Mouse (Mus musculus): ENCODE measurements at regions not wholly inside any gene's neighbourhood (a gene's known extent, or its start where the extent isn't known, plus 50 kb on each side); places are given as distances from the start of the nearest gene placed in this dataset.

GRCm38 (mm10) chr4:101366905-101367679 is 52.0 kb upstream of the Ak4 start:
- in situ Hi-C loops (cut with MboI, MseI) = loop anchor here (25.0 kb wide), 1 partner anchor 1145 kb away; no protein-coding TSS in a partner anchor

GRCm38 (mm10) chr4:101365299-101365698 is 53.8 kb upstream of the Ak4 start:
- in situ Hi-C loops (cut with MboI, MseI) = loop anchor here (25.0 kb wide), 1 partner anchor 1147 kb away; no protein-coding TSS in a partner anchor

DNA sequence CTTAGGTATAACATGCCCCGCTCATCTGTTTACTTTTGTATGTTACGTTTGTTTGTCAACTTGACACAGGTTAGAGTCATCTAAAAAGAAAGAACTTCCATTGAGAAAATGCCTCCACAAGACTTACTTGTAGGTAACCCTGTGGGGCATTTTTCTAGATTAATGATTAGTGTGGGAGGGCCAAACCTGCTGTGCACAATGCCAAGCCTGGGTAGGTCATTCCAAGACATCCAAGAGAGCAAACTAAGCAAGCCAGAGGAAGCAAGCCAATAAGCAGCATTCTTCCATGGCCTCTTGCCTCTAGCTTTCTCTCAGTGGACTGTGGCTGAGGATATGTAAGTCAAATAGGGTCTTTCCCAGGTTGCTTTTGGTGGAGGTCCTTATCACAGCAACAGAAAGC is 54.4 kb upstream of the Ak4 start:
- in situ Hi-C loops (cut with MboI, MseI) = loop anchor here (25.0 kb wide), 1 partner anchor 1148 kb away; no protein-coding TSS in a partner anchor

DNA sequence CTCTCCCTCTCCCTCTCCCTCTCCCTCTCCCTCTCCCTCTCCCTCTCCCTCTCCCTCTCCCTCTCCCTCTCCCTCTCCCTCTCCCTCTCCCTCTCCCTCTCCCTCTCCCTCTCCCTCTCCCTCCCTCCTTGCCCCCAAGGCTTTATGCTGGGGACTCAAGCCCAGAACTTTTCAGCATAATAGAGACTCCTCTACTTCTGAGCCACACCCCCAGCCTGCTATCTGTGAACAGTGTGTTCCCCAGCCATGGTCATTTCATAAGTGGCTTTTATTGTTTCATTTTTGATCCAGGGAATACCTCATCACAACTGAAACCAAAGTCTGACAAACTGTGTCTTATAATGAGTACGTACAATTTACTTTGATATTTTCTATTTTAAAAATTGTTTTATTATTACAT is 55.8 kb upstream of the Ak4 start:
- in situ Hi-C loops (cut with MboI, MseI) = loop anchor here (25.0 kb wide), 1 partner anchor 1149 kb away; no protein-coding TSS in a partner anchor

GRCm38 (mm10) chr4:101361779-101362178 is 57.3 kb upstream of the Ak4 start:
- in situ Hi-C loops (cut with MboI, MseI) = loop anchor here (25.0 kb wide), 1 partner anchor 1151 kb away; no protein-coding TSS in a partner anchor

DNA sequence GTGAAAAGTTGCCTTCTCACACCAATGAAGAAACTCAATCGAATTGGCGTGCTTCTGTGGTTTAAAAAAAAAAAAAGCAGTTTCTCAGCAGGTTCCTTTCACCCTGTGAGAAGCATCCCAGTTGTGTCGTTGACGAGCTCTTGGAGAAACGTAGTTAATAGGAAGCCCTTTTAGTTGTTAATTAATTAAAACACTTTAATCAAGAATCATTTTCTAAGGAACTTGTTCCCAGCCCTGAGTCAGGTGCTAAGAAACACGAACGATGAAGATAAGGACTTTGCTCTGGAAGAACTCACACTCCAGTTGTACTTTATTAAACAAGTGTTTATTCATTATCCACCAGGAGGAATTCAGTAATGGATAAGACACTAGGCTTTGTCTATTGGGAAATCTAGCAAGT is 58.8 kb upstream of the Ak4 start:
- in situ Hi-C loops (cut with MboI, MseI) = loop anchor here (25.0 kb wide), 1 partner anchor 1152 kb away; no protein-coding TSS in a partner anchor

GRCm38 (mm10) chr4:101359119-101359518 is 60.0 kb upstream of the Ak4 start:
- in situ Hi-C loops (cut with MboI, MseI) = loop anchor here (25.0 kb wide), 1 partner anchor 1153 kb away; no protein-coding TSS in a partner anchor

DNA sequence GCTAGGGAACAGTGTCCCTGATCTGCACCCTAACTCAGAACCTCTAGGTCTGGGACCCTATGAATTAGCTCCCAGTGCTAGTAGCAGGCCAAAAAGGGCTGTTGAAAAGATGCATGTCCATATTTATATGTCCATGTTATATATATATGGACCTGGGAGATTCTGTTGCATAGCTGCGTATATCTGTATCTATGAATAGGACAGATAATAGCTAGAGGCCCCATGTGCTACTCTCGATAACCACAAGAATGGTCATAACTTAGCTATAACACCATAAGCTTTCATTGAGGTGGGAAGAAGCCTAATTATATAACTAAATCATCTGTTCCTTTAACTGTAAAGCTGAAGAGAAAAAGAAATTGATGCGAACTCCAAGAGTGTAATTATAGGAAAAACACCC is 60.6 kb upstream of the Ak4 start:
- in situ Hi-C loops (cut with MboI, MseI) = loop anchor here (25.0 kb wide), 1 partner anchor 1154 kb away; no protein-coding TSS in a partner anchor

- in situ Hi-C loops (cut with MboI, MseI) = loop anchor here (25.0 kb wide), 1 partner anchor 1154 kb away; no protein-coding TSS in a partner anchor
Measured at GRCm38 (mm10) chr4:101357923-101358322, 61.2 kb upstream of the Ak4 start.

DNA sequence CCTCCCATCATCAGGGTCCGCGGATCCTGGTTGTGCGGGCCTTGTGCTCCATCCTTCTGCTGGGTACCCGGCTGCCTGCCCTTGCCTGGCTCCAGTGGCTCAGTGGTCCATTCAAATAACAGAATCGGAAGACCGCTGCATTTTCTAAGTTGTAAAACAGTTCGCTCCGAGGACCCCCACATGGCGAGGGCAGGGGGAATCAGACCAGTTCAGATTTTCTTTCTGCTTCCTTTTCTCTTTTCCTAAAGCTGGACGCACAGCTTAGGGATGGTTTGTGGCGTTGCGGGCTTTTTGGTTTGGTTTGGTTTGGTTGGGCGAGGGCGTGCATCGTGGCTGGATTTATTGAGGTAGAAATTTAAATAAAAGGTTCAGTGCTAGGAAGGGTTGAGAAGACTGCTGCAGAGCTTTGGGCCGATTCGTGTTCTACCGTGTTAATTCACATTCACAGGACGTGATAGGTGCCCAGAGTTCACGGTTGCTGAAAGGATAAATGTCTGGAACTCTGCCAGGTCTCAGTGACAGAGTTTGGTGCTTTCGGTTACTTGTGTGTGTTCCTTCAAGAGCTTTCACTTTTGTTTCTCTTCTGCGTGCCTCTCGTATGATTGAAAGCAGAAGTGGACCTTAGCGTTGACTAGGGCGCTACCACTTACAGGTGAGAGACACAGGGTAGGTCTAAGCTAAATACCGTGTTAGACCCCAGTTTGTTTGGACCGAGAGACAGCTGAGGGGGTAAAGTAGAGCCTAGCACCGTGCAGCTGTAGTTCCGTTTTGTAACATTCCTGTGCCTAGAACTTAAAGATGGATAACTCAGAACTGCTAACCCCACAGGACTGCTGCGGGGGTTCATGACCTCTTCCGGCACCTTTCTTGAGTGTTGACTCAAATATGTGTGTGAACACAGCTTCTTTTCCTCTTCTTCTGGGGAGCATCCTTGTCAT is 61.9 kb upstream of the Ak4 start:
- in situ Hi-C loops (cut with MboI, MseI) = loop anchor here (25.0 kb wide), 1 partner anchor 1155 kb away; no protein-coding TSS in a partner anchor

- in situ Hi-C loops (cut with MboI, MseI) = loop anchor here (25.0 kb wide), 1 partner anchor 1156 kb away; no protein-coding TSS in a partner anchor
Measured at GRCm38 (mm10) chr4:101356093-101356953, 62.8 kb upstream of the Ak4 start.

GRCm38 (mm10) chr4:101355431-101356092 is 63.5 kb upstream of the Ak4 start:
- in situ Hi-C loops (cut with MboI, MseI) = loop anchor here (25.0 kb wide), 1 partner anchor 1157 kb away; no protein-coding TSS in a partner anchor

GRCm38 (mm10) chr4:101354951-101355350 is 64.1 kb upstream of the Ak4 start:
- in situ Hi-C loops (cut with MboI, MseI) = loop anchor here (25.0 kb wide), 1 partner anchor 1157 kb away; no protein-coding TSS in a partner anchor

DNA sequence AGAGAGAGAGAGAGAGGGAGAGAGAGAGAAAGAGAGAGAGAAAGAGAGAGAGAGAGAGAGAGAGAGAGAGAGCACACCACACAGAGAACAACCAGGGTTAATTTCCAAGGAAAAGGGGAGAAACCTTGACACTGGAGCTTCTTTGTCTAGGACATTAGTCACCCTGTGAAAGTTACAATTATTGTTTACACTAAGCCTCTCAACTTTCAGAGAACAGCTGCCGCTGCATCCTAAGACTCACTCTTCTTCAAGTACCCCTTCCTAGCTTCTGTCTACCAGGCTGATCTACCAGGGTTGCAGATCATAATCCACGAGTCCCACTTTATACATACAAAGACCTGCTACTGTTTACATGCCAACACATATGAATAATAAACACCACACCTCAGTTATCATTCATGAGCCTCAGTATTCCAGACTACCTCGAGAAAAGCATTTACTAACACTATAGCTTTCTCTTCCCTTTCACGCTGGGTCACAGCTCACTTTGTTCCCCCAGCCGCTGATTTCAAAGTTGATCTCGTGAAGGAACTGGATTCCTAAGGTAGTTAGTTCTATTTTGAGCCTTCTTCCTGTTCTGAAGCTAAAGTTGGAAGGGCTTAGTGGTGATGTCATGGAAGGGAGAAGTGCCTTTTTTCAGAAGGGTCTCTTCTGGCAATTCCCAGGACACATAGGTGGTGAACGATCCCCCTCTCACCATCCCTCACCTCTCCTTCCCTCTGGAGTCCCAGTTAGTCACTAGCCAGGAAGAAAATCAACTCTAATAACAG is 64.8 kb upstream of the Ak4 start:
- in situ Hi-C loops (cut with MboI, MseI) = loop anchor here (25.0 kb wide), 1 partner anchor 1158 kb away; no protein-coding TSS in a partner anchor

- in situ Hi-C loops (cut with MboI, MseI) = loop anchor here (25.0 kb wide), 1 partner anchor 1160 kb away; no protein-coding TSS in a partner anchor
Measured at GRCm38 (mm10) chr4:101352178-101352577, 66.9 kb upstream of the Ak4 start.

- in situ Hi-C loops (cut with MboI, MseI) = loop anchor here (25.0 kb wide), 1 partner anchor 1161 kb away; no protein-coding TSS in a partner anchor
Measured at GRCm38 (mm10) chr4:101351716-101352115, 67.4 kb upstream of the Ak4 start.

DNA sequence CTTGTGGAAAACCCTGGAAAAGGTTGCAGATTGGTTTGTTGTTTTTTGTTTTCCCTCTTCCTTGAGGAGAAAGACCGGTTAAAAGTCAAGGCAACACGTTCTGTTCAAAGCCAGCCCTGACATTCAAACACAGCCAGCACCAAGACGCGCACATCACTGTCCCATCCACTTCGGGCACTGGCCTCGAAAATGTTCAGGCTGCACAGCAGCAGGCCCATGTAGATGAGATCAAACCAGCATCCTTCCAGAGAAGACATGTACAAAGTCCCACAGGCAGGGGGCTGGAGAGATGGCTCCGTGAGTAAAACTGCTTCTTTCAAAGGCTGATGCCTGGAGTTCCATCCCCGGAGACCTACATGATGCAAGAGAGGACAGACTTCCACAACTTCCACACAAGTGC is 68.4 kb upstream of the Ak4 start:
- in situ Hi-C loops (cut with MboI, MseI) = loop anchor here (25.0 kb wide), 1 partner anchor 1162 kb away; no protein-coding TSS in a partner anchor

- in situ Hi-C loops (cut with MboI, MseI) = loop anchor here (25.0 kb wide), 1 partner anchor 1162 kb away; no protein-coding TSS in a partner anchor
Measured at GRCm38 (mm10) chr4:101350222-101350621, 68.9 kb upstream of the Ak4 start.

DNA sequence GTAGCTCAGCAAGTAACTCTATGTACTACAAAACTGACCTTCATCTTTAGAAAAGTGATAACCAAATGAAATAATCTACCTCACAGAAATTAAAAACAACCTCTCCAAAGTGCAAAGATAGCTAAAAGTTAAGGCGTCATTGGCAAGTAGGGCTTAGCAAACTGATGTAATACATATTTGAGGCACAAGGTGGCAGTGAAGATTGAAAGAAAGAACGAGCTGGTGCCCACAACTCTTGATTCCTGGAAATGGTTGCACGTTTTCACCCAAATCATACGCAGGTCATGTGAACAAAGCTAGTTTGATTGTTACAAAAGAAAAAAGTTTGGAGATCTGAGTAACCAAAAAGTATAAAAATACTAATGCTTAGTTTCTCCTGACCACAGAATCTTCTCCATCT is 69.7 kb upstream of the Ak4 start:
- in situ Hi-C loops (cut with MboI, MseI) = no loop called here

All from T-helper 2 cell (primary cell).